Mouse (Mus musculus) small intestine, adult 2 months (tissue): ENCODE measurements around the gene Pak4. TPM values are rescaled to one million over a fixed set of nuclear protein-coding genes. Genes with fewer than 3 reads are reported as not detected.
A peak's percentile ranks its signal among the peaks of the same experiment; 100 is the strongest.

ENCODE experiments used
- H3K27ac ChIP-seq: fragments of 200-500 bp; 2 replicates; pipeline ENCODE4 v1.5.1; 2012; ENCODE audit warnings: low read depth, low read length, control low read depth, inconsistent platforms; ENCODE audit not compliant: insufficient read depth
- H3K27me3 ChIP-seq: fragments of 200-500 bp; 2 replicates; pipeline ENCODE4 v1.6.1; 2012; ENCODE audit warnings: mild to moderate bottlenecking, moderate library complexity, low read length, inconsistent platforms; ENCODE audit not compliant: control insufficient read depth, insufficient read depth
- H3K36me3 ChIP-seq: fragments of 200-500 bp; 2 replicates; pipeline ENCODE4 v1.6.1; 2012; ENCODE audit warnings: mild to moderate bottlenecking, low read length, control low read depth, inconsistent platforms; ENCODE audit not compliant: control insufficient read depth, insufficient read depth
- H3K4me1 ChIP-seq: fragments of 200-500 bp; 2 replicates; pipeline ENCODE4 v1.6.1; 2012; ENCODE audit warnings: low read length, inconsistent platforms, mixed read lengths; ENCODE audit not compliant: control insufficient read depth, insufficient read depth, insufficient read length
- H3K4me3 ChIP-seq: fragments of 200-500 bp; 2 replicates; pipeline ENCODE4 v1.5.1; 2012; ENCODE audit warnings: low read depth, mild to moderate bottlenecking, control low read depth, inconsistent platforms, low read length, moderate library complexity
- CTCF ChIP-seq: fragments of 200-500 bp; IDR thresholded peaks from 2 replicates; pipeline ENCODE4 v1.5.1; 2012; ENCODE audit warnings: low read depth, mild to moderate bottlenecking, control low read depth, inconsistent platforms, low read length, moderate library complexity, mixed read lengths; ENCODE audit not compliant: insufficient replicate concordance, insufficient read length; ENCODE audit errors: extremely low read depth
- POLR2A ChIP-seq: fragments of 200-500 bp; IDR thresholded peaks from 2 replicates; pipeline ENCODE4 v1.6.1; 2012; ENCODE audit warnings: low read depth, mild to moderate bottlenecking, control low read depth, inconsistent platforms, low read length, moderate library complexity
- WGBS: fragments of 180-500 bp; shearing (Covaris S2); methylation state at CpG from one replicate; pipeline ENCODE4 v1.1.7; 2018; 5-methylcytosine and 5-hydroxymethylcytosine counted together
- polyA plus RNA-seq: library from polyadenylated mRNA; depleted of rRNA; stranded (reverse); fragments of >200 nt; gene quantifications from 2 replicates; pipeline ENCODE4 v1.2.3, GENCODE M21; 2012

Gene Pak4
- polyA plus RNA-seq, 1 experiment: 112 TPM

- H3K27ac ChIP-seq: no peak overlapping the region
Observed at GRCm38 (mm10) chr7:28598951-28599350, 966 bp upstream of the Pak4 start.

DNA sequence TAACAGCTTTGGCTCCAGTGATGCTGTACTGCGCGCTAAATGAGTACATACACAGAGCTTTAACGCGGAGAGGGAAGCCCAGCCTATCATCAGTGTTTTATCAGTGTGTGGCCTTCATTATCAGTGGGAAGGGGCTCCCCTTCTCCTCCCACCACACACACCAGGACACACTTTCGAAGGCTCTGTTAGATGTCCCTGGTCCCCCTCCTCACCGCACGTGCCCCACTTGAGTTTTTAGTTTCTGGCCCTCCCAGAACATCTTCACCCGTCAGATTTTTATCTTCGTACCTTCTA, 761 bp downstream of the Pak4 start:
- 12% methylated on average over 9 of the region's 9 CpGs for WGBS
- Histone ChIP-seq H3K4me1 (peaks cover 36% of the 10 kb centered on the region), H3K4me3 (peak overlapping the region; percentile 98), H3K27ac (peak overlapping the region; percentile 92), H3K36me3 (0 out of 2 replicates have a peak, but pooled peaks cover 3% of the 10 kb centered on the region), H3K27me3 (no peaks in the 10 kb centered on the region)
- TF ChIP-seq POLR2A: no peak
- no peak for TF ChIP-seq CTCF

More at GRCm38 (mm10) chr7:28598951-28599350, 966 bp upstream of the Pak4 start:
- H3K4me3 ChIP-seq: no peak overlapping the region
- 82% methylated on average over 2 of the region's 2 CpGs for WGBS
- 0 out of 2 replicates have a peak, but pooled peaks cover 3% of the 10 kb centered on the region for H3K36me3 ChIP-seq
- TF ChIP-seq CTCF: no peak
- peaks cover 20% of the 10 kb centered on the region for H3K4me1 ChIP-seq
- no peaks in the 10 kb centered on the region for H3K27me3 ChIP-seq

GRCm38 (mm10) chr7:28596436-28597276, 1.3 kb downstream of the Pak4 start:
- WGBS: 27% methylated on average over 20 of the region's 20 CpGs
- H3K27ac ChIP-seq: peak overlapping the region; percentile 94
- 0 out of 2 replicates have a peak, but pooled peaks cover 3% of the 10 kb centered on the region for H3K36me3 ChIP-seq
- H3K4me3 ChIP-seq: peak overlapping the region; percentile 98
- no peak; the same call in 1 of the 2 replicates for TF ChIP-seq CTCF
- TF ChIP-seq POLR2A: peak; percentile 50; the same call in 1 of the 2 replicates
- peaks cover 41% of the 10 kb centered on the region for H3K4me1 ChIP-seq
- H3K27me3 ChIP-seq: no peaks in the 10 kb centered on the region

DNA sequence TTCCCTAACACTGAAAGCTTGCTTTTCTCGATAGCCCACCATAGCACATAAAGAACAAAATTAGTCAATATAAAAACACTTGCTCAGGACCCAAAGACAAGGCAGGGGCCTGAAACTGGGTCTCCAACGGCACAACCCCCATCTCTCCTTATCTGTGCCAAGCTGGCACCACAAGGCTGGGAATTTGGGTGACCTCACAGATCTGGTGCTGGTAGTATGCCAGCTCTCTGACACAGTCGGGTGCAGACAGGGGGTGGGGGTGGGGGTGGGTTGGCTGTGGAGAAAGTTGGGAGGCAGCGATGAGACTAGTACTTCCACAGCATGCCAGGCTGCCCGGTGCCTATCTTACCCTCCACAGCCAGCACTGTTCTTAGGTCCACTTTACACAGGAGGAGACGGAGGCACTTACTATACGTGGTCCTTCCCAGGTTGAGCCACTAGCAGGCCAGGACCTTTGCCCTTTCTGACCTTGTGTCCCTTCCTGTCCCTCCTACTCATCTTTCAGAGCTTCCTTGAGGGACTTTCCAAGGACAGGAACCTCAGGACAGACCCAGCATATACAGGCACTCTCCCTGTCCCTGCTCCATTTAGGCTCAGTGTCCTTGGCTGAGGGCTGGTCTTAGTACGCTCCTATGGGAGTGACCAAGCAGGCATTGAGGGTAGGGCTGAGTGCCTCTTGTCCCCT, 2.1 kb downstream of the Pak4 start:
- H3K27ac ChIP-seq: peak overlapping the region; percentile 94
- 35% methylated on average over 8 of the region's 8 CpGs for WGBS
- H3K36me3 ChIP-seq: 0 out of 2 replicates have a peak, but pooled peaks cover 3% of the 10 kb centered on the region
- peaks cover 48% of the 10 kb centered on the region for H3K4me1 ChIP-seq
- H3K27me3 ChIP-seq: no peaks in the 10 kb centered on the region
- no peak for TF ChIP-seq POLR2A
- TF ChIP-seq CTCF: no peak
- H3K4me3 ChIP-seq: peak overlapping the region; percentile 98

- H3K4me3 ChIP-seq: no peak overlapping the region
- WGBS: 47% methylated on average over 14 of the region's 14 CpGs
- TF ChIP-seq POLR2A: no peak
- 0 out of 2 replicates have a peak, but pooled peaks cover 3% of the 10 kb centered on the region for H3K36me3 ChIP-seq
- peaks cover 53% of the 10 kb centered on the region for H3K4me1 ChIP-seq
- 0 out of 2 replicates have a peak overlapping the region, but pooled peaks have one; percentile 9 for H3K27ac ChIP-seq
- H3K27me3 ChIP-seq: no peaks in the 10 kb centered on the region
Observed at GRCm38 (mm10) chr7:28593206-28594111, 4.5 kb downstream of the Pak4 start.

- H3K27ac ChIP-seq: peak overlapping the region; percentile 32
- TF ChIP-seq POLR2A: no peak
- TF ChIP-seq CTCF: no peak
- 0 out of 2 replicates have a peak, but pooled peaks cover 3% of the 10 kb centered on the region for H3K36me3 ChIP-seq
- H3K27me3 ChIP-seq: no peaks in the 10 kb centered on the region
- no peak overlapping the region for H3K4me3 ChIP-seq
- WGBS: 59% methylated on average over 1 of the region's 1 CpGs
- peaks cover 64% of the 10 kb centered on the region for H3K4me1 ChIP-seq
Observed at GRCm38 (mm10) chr7:28591862-28592261, 6.1 kb downstream of the Pak4 start.
